Mouse (Mus musculus): ENCODE measurements around the gene Abcc3.

GRCm38 (mm10) chr11:94419004-94419727 lies 26.4 kb upstream of the Abcc3 start:
- no peak for TF ChIP-seq GATA1 (IDR thresholded peaks at IDR 0.05; ENCODE audit: borderline replicate concordance, low read length)
- TF ChIP-seq FLI1 (IDR thresholded peaks at IDR 0.05; ENCODE audit: low read length) = no peak

All from megakaryocyte, embryonic 14.5 days (primary cell).